Mouse (Mus musculus) layer of hippocampus, adult 2 months (tissue): ENCODE data around the gene Cmc1. TPM values are rescaled to one million over a fixed set of nuclear protein-coding genes. Genes with fewer than 3 reads are reported as not detected.

ENCODE experiments used
- DNase-seq, 2 experiments: peaks; one replicate each; pipeline ENCODE4 v3.0.0; 2022; ENCODE audit warnings: low spot score in 2 of 2
- H3K27ac ChIP-seq: fragments of 200-600 bp; 2 replicates; pipeline ENCODE4 v1.8.1; 2022
- H3K4me3 ChIP-seq: fragments of 200-600 bp; 2 replicates; pipeline ENCODE4 v1.8.1; 2022; ENCODE audit warnings: mild to moderate bottlenecking
- CTCF ChIP-seq: fragments of 200-600 bp; conservative IDR thresholded peaks from 2 replicates; pipeline ENCODE4 v1.8.1; 2022; ENCODE audit warnings: antibody characterized with exemption, mild to moderate bottlenecking, moderate library complexity
- long read RNA-seq, 2 experiments: library from polyadenylated mRNA; stranded (forward); transcript quantifications; one replicate each; pipeline ENCODE4 v2.0.0; 2021; ENCODE audit warnings: borderline mapping rate in 2 of 2
- total RNA-seq, 2 experiments: library from RNA; stranded (reverse); gene quantifications; 2 replicates each; pipeline ENCODE4 v1.2.3; 2021

Gene Cmc1
- total RNA-seq, result 10 to 100 TPM; 13.7 to 14.7 TPM
- long read RNA-seq, experiment 1, transcript Cmc1-201 (4 exons, 1,169 nt), result major isoform, 11 of 12 reads
- long read RNA-seq, experiment 1, partial matches to known transcripts, result 1 of 12 reads
- long read RNA-seq, experiment 1, other reads (novel, unspliced or antisense), result 0 of 12 reads
- long read RNA-seq, experiment 2, transcript Cmc1-201 (4 exons, 1,169 nt), result major isoform, 9 of 13 reads
- long read RNA-seq, experiment 2, partial matches to known transcripts, result 2 of 13 reads
- long read RNA-seq, experiment 2, other reads (novel, unspliced or antisense), result 2 of 13 reads

DNA sequence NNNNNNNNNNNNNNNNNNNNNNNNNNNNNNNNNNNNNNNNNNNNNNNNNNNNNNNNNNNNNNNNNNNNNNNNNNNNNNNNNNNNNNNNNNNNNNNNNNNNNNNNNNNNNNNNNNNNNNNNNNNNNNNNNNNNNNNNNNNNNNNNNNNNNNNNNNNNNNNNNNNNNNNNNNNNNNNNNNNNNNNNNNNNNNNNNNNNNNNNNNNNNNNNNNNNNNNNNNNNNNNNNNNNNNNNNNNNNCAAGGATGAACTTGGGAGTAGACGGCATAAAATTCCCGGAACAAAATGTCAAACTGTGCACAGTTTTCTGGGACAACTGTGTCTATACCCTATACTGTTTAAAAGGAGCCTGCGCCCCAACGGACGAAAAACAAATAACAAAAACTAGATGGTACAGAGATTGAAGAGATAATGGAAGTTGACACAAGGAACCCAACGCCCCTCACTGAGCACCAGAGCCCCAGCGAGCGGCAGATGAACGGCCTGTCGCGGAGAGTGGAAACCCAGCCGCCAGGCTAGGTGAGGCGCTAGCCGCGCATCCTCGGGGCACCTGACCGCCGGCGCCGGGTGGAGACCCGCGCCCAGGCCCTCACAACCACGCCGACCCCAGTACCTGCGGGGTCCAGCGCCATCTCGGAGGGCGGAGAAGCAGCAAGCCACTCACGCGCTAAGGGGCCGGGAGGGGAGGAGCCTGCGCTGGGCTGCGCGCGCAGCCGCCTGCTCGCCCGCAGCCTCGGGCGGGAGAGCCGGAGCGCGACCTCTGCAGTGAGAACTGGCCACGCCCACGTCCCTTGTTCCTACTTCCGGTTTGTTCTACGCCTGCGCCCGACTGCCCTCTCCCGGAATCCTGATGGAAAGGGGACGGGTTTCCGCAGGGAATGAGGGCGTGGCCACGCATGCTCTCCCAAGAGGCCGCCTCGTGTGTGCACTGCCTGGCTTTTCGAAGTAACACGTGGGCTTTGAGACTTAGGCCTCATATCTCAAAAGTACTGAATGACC, at the start of gene Cmc1:
Cmc1 (minus strand) TSS at position 771 of the 996 bp plus-strand sequence.
- Histone ChIP-seq H3K4me3 (peak within 1 kb of the TSS; percentile 99), H3K27ac (peak within 1 kb of the TSS; percentile 84)
- TF ChIP-seq CTCF, result peak; percentile 53
- peak; percentile 92 to 96 for DNase-seq

DNA sequence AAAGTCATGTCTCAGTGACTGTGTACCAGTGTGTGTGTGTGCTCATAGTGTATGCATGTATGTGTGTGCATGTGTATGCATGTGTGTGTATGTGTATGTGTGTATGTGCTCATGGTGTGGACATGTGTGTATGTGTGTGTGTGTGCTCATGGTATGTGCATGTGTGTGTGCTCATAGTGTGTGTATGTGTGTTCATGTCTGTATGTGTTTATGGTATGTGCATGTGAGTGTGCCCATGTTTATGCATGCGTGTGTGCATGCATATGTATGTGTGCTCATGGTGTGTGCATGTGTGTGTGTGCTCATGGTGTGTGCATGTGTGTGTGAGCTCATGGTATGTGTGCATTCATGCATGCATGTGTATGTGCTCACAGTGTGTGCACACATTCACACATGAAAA, 48.6 kb upstream of the Cmc1 start:
- Histone ChIP-seq H3K4me3 (no peak overlapping the region), H3K27ac (no peak overlapping the region)
- no peak for DNase-seq
- TF ChIP-seq CTCF, result no peak

DNA sequence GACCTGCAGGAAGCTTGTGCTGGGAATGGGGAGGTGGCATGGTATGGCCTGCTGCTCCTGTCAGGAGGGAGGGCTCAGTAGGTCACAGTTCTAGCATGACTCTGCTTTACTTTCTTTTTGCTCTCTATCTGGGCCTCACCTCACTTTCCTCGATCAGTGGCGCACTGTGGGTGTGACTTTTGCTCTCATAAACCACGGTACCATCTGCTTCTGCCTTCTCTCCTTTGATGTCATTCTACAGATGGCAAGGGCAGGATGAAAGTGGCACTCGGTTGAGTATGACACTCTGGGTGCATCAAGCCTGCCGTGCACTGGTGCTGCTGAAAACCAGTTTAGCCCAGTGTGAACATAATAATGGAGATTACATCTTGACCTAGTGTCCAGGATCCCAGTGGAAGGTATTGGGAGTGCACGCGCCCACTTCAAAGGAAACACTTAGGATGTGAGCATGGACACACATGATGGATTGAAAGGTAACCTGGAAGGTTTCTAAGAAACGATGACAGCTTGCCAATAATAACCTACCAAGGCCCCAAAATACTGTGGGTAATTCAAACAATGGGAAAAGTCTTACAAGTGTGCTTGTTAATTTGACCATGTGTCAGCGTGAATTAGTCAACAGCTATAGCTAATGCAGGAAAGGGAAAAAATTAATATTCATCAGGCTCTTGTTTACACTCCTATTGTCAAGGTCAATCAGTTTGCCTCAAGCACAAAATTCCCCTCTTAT, 46.8 kb upstream of the Cmc1 start:
- Histone ChIP-seq H3K27ac (no peak overlapping the region), H3K4me3 (no peak overlapping the region)
- TF ChIP-seq CTCF, result no peak
- no peak for DNase-seq

DNA sequence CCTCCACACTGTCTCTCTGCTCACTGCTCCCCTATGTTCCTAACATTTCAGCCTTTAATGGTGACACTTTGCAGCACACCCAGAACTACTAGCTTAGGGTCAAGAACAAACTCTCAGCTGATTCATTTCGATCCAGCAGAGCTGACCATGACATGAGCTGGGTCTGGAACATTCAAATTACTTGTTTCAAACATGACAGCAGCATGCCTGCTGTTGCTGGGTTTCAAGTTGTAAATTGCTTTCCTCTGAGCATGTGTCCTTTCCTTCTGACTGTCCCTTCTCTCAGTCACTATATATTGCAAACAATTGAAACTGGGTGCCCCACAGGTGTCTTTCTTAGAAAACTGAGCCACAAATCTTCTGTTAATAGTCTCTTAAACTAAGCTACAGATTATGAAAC, 43.3 kb upstream of the Cmc1 start:
- TF ChIP-seq CTCF, result no peak
- H3K27ac ChIP-seq, result no peak overlapping the region
- no peak overlapping the region for H3K4me3 ChIP-seq
- DNase-seq, result no peak

DNA sequence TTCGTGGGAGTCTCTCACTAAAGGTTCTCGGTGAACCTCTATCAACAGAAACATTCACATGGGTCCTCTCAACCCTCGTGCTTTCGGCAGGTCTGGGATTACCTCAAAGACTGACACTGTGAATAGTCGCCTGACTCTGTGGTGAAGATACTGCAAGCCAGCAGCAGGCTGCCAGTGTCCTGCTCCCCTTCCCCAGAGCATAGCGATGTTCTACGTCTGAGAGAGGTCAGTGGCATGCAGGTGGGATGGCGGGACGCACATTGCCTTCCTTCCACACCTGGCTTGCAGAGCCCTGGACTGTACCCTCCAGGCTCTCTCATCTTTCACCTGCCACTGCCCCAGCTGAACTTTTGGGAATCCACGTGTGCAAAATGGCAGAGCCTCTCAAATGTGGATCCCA, 41.3 kb upstream of the Cmc1 start:
- TF ChIP-seq CTCF, result no peak
- H3K4me3 ChIP-seq, result no peak overlapping the region
- no peak overlapping the region for H3K27ac ChIP-seq
- no peak for DNase-seq

DNA sequence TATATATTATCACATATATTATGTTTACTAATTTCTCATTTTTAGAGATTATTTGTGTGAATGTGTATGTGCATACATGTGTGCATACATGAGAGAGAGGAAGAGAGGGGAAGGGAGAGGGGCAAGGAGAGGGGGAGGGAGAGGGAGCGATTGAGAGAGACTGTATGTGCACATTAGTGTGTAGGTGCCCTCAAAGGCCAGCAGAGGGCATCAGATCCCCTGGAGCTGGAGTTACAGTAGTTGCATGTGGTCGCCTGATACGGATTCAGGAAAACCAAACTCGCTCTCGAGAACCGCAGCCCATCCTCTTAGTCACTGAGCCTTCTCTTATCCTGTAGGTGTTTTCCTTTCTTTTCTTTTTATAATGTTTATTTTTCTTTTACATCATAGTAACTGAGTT, 38.4 kb upstream of the Cmc1 start:
- DNase-seq, result no peak
- peak; percentile 53 for TF ChIP-seq CTCF
- no peak overlapping the region for H3K27ac ChIP-seq
- no peak overlapping the region for H3K4me3 ChIP-seq

DNA sequence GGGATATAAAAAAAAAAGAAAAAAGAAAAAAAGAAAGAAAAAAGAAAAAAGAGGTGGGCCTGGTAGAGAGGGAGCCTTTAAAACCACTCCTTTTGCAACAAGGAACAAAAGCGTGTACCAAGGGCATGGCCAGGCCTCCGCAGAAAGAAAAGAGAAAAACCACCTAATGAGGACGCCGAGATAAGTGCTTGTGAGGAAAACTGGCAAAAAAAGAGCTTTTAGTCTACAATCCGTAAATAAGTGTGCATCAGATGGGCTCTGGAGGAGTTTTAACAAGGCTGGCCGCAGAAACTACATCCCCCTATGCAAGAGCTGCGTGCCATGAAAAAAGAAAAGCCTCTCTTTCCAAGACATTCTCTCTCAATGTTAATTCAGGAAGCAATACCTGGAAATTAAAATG, 37.4 kb upstream of the Cmc1 start:
- Histone ChIP-seq H3K27ac (no peak overlapping the region), H3K4me3 (no peak overlapping the region)
- TF ChIP-seq CTCF, result no peak
- no peak for DNase-seq

DNA sequence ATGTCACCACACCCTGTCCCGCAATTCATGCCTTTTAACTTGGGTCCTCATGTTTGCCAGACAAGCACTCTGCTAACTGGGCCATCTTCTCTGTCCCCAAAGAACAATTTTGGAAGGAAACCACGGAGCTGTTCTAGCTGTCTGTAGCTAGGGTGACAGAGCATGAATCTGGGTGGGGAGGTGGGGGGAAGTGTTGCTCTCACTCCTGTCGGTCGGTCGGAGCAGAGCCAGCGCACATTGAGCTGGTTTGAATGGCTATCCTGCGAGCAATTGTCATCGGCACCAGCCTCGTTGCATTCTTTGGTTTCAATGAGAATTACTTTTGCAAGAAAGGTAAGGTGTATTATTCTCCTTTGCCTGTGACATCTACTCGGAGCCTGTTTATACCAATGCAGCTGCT, 36.8 kb upstream of the Cmc1 start:
- no peak overlapping the region for H3K4me3 ChIP-seq
- H3K27ac ChIP-seq, result no peak overlapping the region
- DNase-seq, result no peak
- TF ChIP-seq CTCF, result no peak

DNA sequence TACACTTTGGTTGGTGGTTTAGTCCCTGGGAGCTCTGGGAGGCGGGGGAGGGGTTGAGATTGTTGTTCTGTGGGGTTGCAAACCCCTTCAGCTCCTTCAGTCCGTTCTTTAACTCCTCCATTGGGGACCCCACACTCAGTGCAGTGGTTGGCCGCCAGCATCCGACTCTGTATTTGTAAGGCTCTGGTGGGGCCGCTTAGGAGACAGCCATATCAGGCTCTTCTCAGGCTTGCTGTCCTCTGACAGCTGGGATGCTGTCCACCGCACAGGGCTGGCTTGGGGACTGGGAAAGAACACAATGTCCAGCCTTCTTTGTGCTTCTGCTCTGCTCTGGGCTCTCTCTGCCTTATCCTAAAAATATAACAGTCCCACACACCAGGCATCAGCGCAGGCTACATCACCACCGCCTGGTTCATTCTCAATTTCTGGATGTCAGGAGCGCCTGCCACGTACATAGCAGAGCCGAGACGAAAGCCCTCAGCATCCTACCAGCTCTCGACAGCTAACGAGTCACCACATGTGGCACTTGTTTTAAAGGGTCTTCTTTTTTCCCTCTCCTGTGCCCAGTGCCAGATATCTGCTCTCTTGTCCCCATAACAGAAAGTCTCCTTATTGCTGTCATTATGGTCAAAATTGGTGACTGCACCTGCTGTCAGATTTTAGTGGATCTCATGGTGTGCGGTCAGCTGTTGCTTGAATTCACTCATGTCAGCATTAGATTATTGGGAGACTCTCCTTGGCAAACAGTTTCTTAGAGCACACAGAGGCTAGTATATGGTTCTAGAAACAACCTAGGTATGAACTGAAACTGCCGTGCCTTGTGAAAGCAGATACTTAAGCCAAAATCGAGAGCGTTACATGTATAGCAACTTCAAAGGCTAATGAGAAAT, 29.4 kb upstream of the Cmc1 start:
- H3K4me3 ChIP-seq, result no peak overlapping the region
- TF ChIP-seq CTCF, result no peak
- H3K27ac ChIP-seq, result no peak overlapping the region
- no peak for DNase-seq

DNA sequence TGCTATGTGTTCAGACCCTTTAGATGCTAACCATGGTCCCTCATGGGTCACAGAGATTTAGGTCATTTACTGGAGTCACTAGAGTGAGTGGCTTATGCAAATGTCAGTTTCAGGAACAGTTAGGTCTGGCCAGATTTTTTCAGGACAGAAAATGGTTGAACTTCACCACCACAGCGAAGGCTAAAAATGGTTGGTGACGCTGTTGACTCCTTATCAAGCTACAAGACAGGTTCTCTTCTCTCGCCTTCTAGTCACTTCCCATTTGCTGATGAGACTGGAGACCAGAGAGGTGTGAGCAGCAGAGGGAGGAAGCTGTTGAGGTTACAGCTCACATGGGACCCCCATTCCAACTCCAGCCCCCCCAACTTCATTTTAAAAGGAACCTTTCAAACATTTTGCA, 26.7 kb upstream of the Cmc1 start:
- Histone ChIP-seq H3K27ac (no peak overlapping the region), H3K4me3 (no peak overlapping the region)
- TF ChIP-seq CTCF, result no peak
- DNase-seq, result no peak

DNA sequence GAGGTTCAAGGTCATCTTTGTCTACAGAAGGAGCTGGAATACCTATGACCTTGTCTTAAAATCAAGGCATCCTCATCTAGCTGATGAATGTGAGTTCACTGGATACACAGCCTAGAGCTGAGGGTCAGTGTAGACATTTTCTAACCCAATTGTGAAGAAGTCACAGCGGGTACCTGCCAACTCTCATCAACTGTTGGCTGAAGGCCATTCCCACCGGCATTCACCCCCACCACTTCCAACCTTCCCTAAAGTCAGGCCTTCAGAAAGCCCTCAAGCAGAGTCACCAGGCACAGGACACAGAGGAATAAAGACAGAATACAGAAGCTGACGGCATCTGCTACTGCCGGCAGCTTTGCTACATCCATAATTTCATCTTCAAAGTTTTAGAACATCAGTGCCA, 25.4 kb upstream of the Cmc1 start:
- no peak overlapping the region for H3K4me3 ChIP-seq
- no peak for DNase-seq
- no peak overlapping the region for H3K27ac ChIP-seq
- no peak for TF ChIP-seq CTCF

DNA sequence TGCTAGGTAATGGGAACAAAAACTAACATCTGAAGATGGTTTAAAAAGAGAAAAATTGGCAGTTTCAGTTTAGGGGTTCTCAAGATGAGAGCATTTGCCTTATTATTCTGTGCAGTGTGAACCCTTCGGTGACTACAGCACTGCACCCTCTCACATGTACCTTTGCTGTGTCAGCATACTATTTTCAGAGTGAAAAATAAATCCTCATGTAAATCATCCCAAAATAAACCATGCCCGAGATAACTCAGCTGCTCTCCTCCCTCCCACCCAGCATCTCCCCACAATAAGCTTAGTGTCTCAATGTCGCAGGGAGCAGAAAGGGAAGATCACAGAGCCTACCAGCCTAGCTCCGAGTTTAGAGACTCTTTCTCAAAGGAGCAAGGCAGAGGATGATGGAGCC, 23.1 kb upstream of the Cmc1 start:
- no peak for TF ChIP-seq CTCF
- Histone ChIP-seq H3K27ac (no peak overlapping the region), H3K4me3 (no peak overlapping the region)
- DNase-seq, result no peak
